Mouse (Mus musculus) gonadal fat pad, adult 2 months (tissue): ENCODE results near the gene Rragc. TPM values are rescaled to one million over a fixed set of nuclear protein-coding genes. Genes with fewer than 3 reads are reported as not detected.

Experiments
- DNase-seq: peaks from one replicate; pipeline ENCODE4 v3.0.0-alpha.2; 2012; ENCODE audit warnings: low read depth
- polyA plus RNA-seq: library from polyadenylated mRNA; depleted of rRNA; stranded (reverse); fragments of >200 nt; gene quantifications from 2 replicates; pipeline ENCODE4 v1.2.3, GENCODE M21; 2012; rRNA removed

The Rragc gene
- polyA plus RNA-seq, 1 experiment, result 78.9 TPM

GRCm38 (mm10) chr4:123952059-123952458, 34.8 kb downstream of the Rragc start:
- DNase-seq, result no peak

- peak; percentile 46 for DNase-seq
Measured at GRCm38 (mm10) chr4:123956703-123957491, 39.7 kb downstream of the Rragc start.

GRCm38 (mm10) chr4:123957492-123957808, 40.2 kb downstream of the Rragc start:
- DNase-seq, result no peak

GRCm38 (mm10) chr4:123957891-123958290, 40.6 kb downstream of the Rragc start:
- DNase-seq, result no peak

GRCm38 (mm10) chr4:123960955-123961354, 43.7 kb downstream of the Rragc start:
- no peak for DNase-seq

- no peak for DNase-seq
Measured at GRCm38 (mm10) chr4:123962721-123963120, 45.5 kb downstream of the Rragc start.

GRCm38 (mm10) chr4:123968663-123969321, 51.5 kb downstream of the Rragc start:
- no peak for DNase-seq

GRCm38 (mm10) chr4:123969458-123969857, 52.2 kb downstream of the Rragc start:
- no peak for DNase-seq

GRCm38 (mm10) chr4:123971059-123971458, 53.8 kb downstream of the Rragc start:
- no peak for DNase-seq

GRCm38 (mm10) chr4:123972423-123973049, 55.3 kb downstream of the Rragc start:
- no peak for DNase-seq

- no peak for DNase-seq
Measured at GRCm38 (mm10) chr4:123982105-123982504, 64.9 kb downstream of the Rragc start.

Other genes with a start within 250 kb of the Rragc start
- 48.0 and 49.8 TPM in 2 replicates for gene Macf1, start 233.1 kb upstream of the Rragc start, polyA plus RNA-seq
- 44.6 and 74.2 TPM in 2 replicates for gene Ndufs5, start 199.2 kb upstream of the Rragc start, polyA plus RNA-seq
- 24.2 and 33.0 TPM in 2 replicates for gene Akirin1, start 167.1 kb upstream of the Rragc start, polyA plus RNA-seq
- 3.8 and 7.1 TPM in 2 replicates for gene Rhbdl2, start 129.6 kb upstream of the Rragc start, polyA plus RNA-seq
- gene 4933427I04Rik, start 57.8 kb upstream of the Rragc start, polyA plus RNA-seq, result 0.04 and 0.27 TPM in 2 replicates
- 23.3 and 26.1 TPM in 2 replicates for gene Mycbp, start 12.6 kb upstream of the Rragc start, polyA plus RNA-seq
- gene 4930535I16Rik, start 576 bp downstream of the Rragc start, polyA plus RNA-seq, result 0.65 TPM in 1 of 2 replicates, not detected in the other